Mouse (Mus musculus): ENCODE data around the gene Cryz.

DNA sequence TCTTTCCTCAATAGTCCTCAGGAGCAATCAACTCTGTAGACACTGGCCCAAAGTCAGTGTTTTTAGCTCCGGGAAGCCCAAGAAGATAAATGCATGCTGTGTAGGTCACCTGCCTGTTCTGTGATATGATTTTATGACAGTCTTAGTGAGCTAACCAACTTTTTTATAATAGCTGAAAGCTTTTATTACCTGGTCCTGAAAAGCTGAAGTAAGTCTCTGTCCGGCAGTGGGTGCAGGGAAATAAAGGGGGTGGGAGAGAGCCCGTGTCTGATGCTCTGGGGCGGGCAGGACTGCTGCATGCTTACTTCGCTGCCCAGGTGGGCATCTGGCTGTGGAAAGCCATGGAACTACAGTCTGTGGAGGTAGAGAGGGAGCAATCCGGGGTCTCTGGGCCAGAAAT, 74.1 kb downstream of the Cryz start:
- TF ChIP-seq POLR2A (IDR thresholded peaks at IDR 0.05; ENCODE audit: low read depth, low read length) (no peak), CTCF (IDR thresholded peaks at IDR 0.05; ENCODE audit: extremely low read depth, insufficient read depth, insufficient read length, insufficient replicate concordance) (no peak)
